In the genomic region with DNA sequence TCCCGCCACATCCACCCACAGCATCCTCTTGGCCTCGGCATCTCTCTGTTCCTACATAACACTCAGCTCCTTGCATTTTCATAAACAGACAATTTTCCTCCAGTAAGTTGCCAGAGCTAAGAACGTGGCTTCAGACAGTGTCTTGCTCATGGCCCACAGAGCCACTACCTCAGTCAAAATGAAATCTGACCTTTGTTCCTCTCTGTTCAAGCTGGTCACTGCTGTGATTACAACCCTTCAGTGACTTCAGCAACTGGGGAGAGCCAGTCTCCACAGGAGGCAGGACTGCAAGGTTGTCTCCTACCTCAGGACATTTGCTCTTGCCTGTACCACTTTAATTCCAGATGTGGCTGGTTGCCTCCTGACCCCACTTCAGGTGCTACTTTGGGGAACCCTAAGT, we compare ENCODE assay signal across 16 mouse cellular contexts. TPM values are rescaled to one million over a fixed set of nuclear protein-coding genes. Genes with fewer than 3 reads are reported as not detected.
"Had no signal": no experiment of that assay in that cellular context is flagged by ENCODE, and none has a peak within 500 bp of the region (broad histone marks: within the 10 kb centered on the region; RNA-seq: fewer than 3 reads in every experiment).

No protein-coding gene starts in this region.

- H3K9ac ChIP-seq: limb, embryonic 12.5 days; liver, embryonic 15.5 days; midbrain, embryonic 13.5 days; neural tube, embryonic 15.5 days had no signal

- H3K9me3 ChIP-seq: limb, embryonic 12.5 days; liver, embryonic 15.5 days; midbrain, embryonic 13.5 days; neural tube, embryonic 15.5 days had no signal

- H3K27ac ChIP-seq: limb, embryonic 12.5 days; liver, embryonic 15.5 days; midbrain, embryonic 13.5 days; neural tube, embryonic 15.5 days; stomach, postnatal 0 days had no signal

- H3K4me2 ChIP-seq: limb, embryonic 12.5 days; liver, embryonic 11.5 days; liver, embryonic 15.5 days; midbrain, embryonic 13.5 days; neural tube, embryonic 15.5 days had no signal

- ATAC-seq: hindbrain, embryonic 16.5 days; midbrain, embryonic 13.5 days had no signal

- H3K4me3 ChIP-seq: limb, embryonic 12.5 days; liver, embryonic 15.5 days; midbrain, embryonic 13.5 days; myocyte; neural tube, embryonic 15.5 days had no signal

- H3K4me1 ChIP-seq: limb, embryonic 12.5 days; midbrain, embryonic 13.5 days; neural tube, embryonic 15.5 days had no signal

- DNase-seq: layer of hippocampus, adult 9-11 months; layer of hippocampus, postnatal 36 days; lung, adult 2 months; right cerebral cortex, adult 18-20 months; right cerebral cortex, postnatal 25 days; thymus, postnatal 4 days had no signal

- H3K27me3 ChIP-seq: limb, embryonic 12.5 days; liver, embryonic 15.5 days; midbrain, embryonic 13.5 days; neural tube, embryonic 15.5 days had no signal

RNA-seq across cellular contexts. Expression of a gene that starts 15.4 kb away (rescaled TPM):
- polyA plus RNA-seq: lung, postnatal 0 days; myocyte; neural tube, embryonic 11.5 days had no signal
